Mouse (Mus musculus) adrenal gland, adult 18-20 months (tissue): ENCODE data around the gene Fam19a1. TPM values are rescaled to one million over a fixed set of nuclear protein-coding genes. Genes with fewer than 3 reads are reported as not detected.

Experiments
- DNase-seq, 2 experiments: peaks; one replicate each; pipeline ENCODE4 v3.0.0; 2021 to 2022; ENCODE audit warnings: low spot score in 2 of 2
- total RNA-seq, 2 experiments: library from RNA; stranded (reverse); gene quantifications; 1 replicate in 1 of 2; 2 replicates in 1 of 2; pipeline ENCODE4 v1.2.3; 2021

Fam19a1 gene
- total RNA-seq, 2 experiments from 2014 or later: 1.1 to 2.4 TPM

GRCm38 (mm10) chr6:96254815-96255214, 141.9 kb downstream of the Fam19a1 start:
- no peak for DNase-seq

- DNase-seq: no peak
These were observed 145.7 kb downstream of the Fam19a1 start for GRCm38 (mm10) chr6:96258651-96259050.

- DNase-seq: no peak
These were observed 153.5 kb downstream of the Fam19a1 start for GRCm38 (mm10) chr6:96266456-96266855.

GRCm38 (mm10) chr6:96268788-96269187, 155.8 kb downstream of the Fam19a1 start:
- no peak for DNase-seq

- DNase-seq: no peak
These were observed 157.5 kb downstream of the Fam19a1 start for GRCm38 (mm10) chr6:96270436-96270835.

- peak in 1 of 2 experiments; percentile 15 for DNase-seq
These were observed 170.8 kb downstream of the Fam19a1 start for GRCm38 (mm10) chr6:96283731-96284130.

GRCm38 (mm10) chr6:96284590-96284989, 171.6 kb downstream of the Fam19a1 start:
- no peak for DNase-seq

- peak in 1 of 2 experiments; percentile 9 for DNase-seq
These were observed 173.3 kb downstream of the Fam19a1 start for GRCm38 (mm10) chr6:96286276-96286675.

GRCm38 (mm10) chr6:96287377-96287776, 174.4 kb downstream of the Fam19a1 start:
- DNase-seq: no peak

- DNase-seq: no peak
These were observed 176.7 kb downstream of the Fam19a1 start for GRCm38 (mm10) chr6:96289672-96290071.

GRCm38 (mm10) chr6:96347491-96347890, 234.5 kb downstream of the Fam19a1 start:
- no peak for DNase-seq

GRCm38 (mm10) chr6:96349446-96350025, 236.6 kb downstream of the Fam19a1 start:
- DNase-seq: no peak

GRCm38 (mm10) chr6:96369544-96369943, 256.6 kb downstream of the Fam19a1 start:
- no peak for DNase-seq

GRCm38 (mm10) chr6:96372848-96373247, 259.9 kb downstream of the Fam19a1 start:
- no peak for DNase-seq

GRCm38 (mm10) chr6:96373274-96373673, 260.3 kb downstream of the Fam19a1 start:
- DNase-seq: no peak

- no peak for DNase-seq
These were observed 263.8 kb downstream of the Fam19a1 start for GRCm38 (mm10) chr6:96376773-96377172.

- no peak for DNase-seq
These were observed 266.3 kb downstream of the Fam19a1 start for GRCm38 (mm10) chr6:96379229-96379628.

- no peak for DNase-seq
These were observed 271.5 kb downstream of the Fam19a1 start for GRCm38 (mm10) chr6:96384441-96384840.

GRCm38 (mm10) chr6:96418866-96419265, 305.9 kb downstream of the Fam19a1 start:
- DNase-seq: no peak

- DNase-seq: no peak
These were observed 306.9 kb downstream of the Fam19a1 start for GRCm38 (mm10) chr6:96419704-96420382.

GRCm38 (mm10) chr6:96420515-96420914, 307.6 kb downstream of the Fam19a1 start:
- no peak for DNase-seq

- DNase-seq: no peak
These were observed 316.4 kb downstream of the Fam19a1 start for GRCm38 (mm10) chr6:96429390-96429789.

- DNase-seq: no peak
These were observed 319.4 kb downstream of the Fam19a1 start for GRCm38 (mm10) chr6:96432397-96432796.
